Mouse (Mus musculus): ENCODE measurements around the gene Agpat2. TPM values are rescaled to one million over a fixed set of nuclear protein-coding genes. Genes with fewer than 3 reads are reported as not detected.
A peak's percentile ranks its signal among the peaks of the same experiment; 100 is the strongest.

Agpat2 gene
- polyA plus RNA-seq, 1 experiment from 2014 or later: 215 TPM

DNA sequence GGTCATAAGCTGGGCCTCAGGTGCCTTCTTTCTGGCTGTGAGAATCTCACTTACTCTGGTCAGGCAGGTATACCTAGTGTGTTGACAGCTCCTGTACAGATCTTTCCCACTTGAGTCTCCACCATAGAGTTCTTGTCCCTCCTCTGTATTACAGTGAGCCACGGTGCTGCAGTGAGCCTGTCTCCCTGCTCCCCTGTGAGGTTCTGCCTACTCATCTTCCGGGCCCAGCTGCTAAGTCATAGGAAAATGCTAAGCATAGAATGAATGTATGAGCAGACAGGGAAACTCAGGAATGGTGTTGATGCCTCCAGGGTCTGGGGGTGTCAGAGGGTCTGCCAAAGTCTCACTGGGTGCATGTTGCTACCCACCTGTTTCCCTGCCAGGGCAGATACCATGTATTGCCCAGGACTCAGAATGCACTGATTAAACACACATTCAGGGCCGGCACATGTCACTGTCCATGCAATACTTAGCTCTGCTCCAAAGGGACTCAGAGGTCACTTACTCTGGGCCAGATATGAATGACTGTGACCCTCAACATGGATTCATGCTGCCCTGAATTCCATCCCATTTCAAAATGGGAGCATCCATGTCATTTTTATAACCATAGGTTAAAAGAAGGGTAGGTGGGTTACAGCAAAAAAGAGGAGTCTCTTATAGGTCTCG lies 11.4 kb upstream of the Agpat2 start:
- Histone ChIP-seq H3K9ac (replicated peaks) (no peak overlapping the region), H3K9me3 (ENCODE audit: low read length) (no peaks in the 10 kb centered on the region), H3K4me2 (ENCODE audit: low read depth, low read length) (no peak overlapping the region), H3K27ac (ENCODE audit: low read depth) (no peak overlapping the region), H3K36me3 (replicated peaks; ENCODE audit: insufficient read depth, low read length) (no peaks in the 10 kb centered on the region), H3K4me1 (ENCODE audit: insufficient read depth) (no peaks in the 10 kb centered on the region), H3K27me3 (ENCODE audit: insufficient read depth, low read length) (no peaks in the 10 kb centered on the region), H3K4me3 (ENCODE audit: low read depth, low read length) (no peak overlapping the region)
- ATAC-seq: no peak
- DNase-seq: no peak
- TF ChIP-seq CTCF (IDR thresholded peaks at IDR 0.05; ENCODE audit: low read depth) (no peak), EP300 (IDR thresholded peaks at IDR 0.05; ENCODE audit: low read depth) (no peak)
- 75% methylated on average over 4 of the region's 4 CpGs for WGBS (ENCODE audit: insufficient replicate concordance)

DNA sequence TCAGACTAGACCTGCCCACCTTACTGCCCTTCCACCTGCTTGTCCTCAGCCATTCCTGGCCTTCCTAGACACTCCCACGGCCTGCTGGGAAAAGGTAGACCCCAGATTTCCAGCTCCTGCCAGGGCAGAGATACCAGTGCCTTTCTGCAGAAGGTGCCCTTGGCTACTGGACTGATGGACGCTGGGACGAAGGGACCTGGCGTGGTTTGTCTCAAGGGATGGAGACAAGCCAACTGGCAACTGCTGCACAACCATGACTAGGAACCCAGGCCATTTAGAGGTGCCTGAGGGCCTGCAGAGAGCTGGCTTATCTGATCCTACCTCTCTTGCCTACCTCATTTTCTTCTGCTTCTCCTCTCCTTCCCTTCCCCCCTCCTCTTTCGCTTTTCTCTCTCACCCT lies 10.7 kb upstream of the Agpat2 start:
- Histone ChIP-seq H3K4me2 (ENCODE audit: low read depth, low read length) (no peak overlapping the region), H3K4me1 (ENCODE audit: insufficient read depth) (no peaks in the 10 kb centered on the region), H3K27me3 (ENCODE audit: insufficient read depth, low read length) (no peaks in the 10 kb centered on the region), H3K9me3 (ENCODE audit: low read length) (no peaks in the 10 kb centered on the region), H3K36me3 (replicated peaks; ENCODE audit: insufficient read depth, low read length) (no peaks in the 10 kb centered on the region), H3K4me3 (ENCODE audit: low read depth, low read length) (no peak overlapping the region), H3K27ac (ENCODE audit: low read depth) (no peak overlapping the region), H3K9ac (replicated peaks) (no peak overlapping the region)
- WGBS (ENCODE audit: insufficient replicate concordance): 72% methylated on average over 5 of the region's 5 CpGs
- TF ChIP-seq CTCF (IDR thresholded peaks at IDR 0.05; ENCODE audit: low read depth): no peak
- no peak for TF ChIP-seq EP300 (IDR thresholded peaks at IDR 0.05; ENCODE audit: low read depth)
- DNase-seq (no peak), ATAC-seq (no peak)

DNA sequence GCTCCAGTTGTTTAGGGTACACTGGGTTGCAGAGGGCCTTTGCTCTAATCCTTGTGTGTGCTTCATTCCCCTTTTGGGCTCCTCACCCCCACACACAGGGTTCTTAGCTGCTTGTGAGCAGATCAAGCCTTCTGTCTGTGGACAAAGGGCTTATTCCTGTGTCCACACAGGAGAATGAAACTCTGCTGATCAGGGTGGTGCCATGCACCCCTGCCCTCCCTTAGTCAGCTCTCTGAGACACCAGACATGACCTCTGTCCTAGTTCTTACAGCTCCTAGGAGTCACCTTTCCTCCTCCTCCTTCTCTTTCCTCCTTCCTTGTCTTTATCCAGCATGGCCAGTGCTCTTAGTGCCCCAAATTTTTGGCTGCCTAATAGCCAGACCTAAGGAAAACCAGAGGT lies 7.7 kb upstream of the Agpat2 start:
- TF ChIP-seq EP300 (IDR thresholded peaks at IDR 0.05; ENCODE audit: low read depth) (no peak), CTCF (IDR thresholded peaks at IDR 0.05; ENCODE audit: low read depth) (no peak)
- ATAC-seq: no peak
- no peaks in the 10 kb centered on the region for H3K9me3 ChIP-seq (ENCODE audit: low read length)
- no peaks in the 10 kb centered on the region for H3K36me3 ChIP-seq (replicated peaks; ENCODE audit: insufficient read depth, low read length)
- H3K27me3 ChIP-seq (ENCODE audit: insufficient read depth, low read length): no peaks in the 10 kb centered on the region
- H3K9ac ChIP-seq (replicated peaks): no peak overlapping the region
- H3K27ac ChIP-seq (ENCODE audit: low read depth): no peak overlapping the region
- H3K4me2 ChIP-seq (ENCODE audit: low read depth, low read length): no peak overlapping the region
- no peak overlapping the region for H3K4me3 ChIP-seq (ENCODE audit: low read depth, low read length)
- peaks cover 6% of the 10 kb centered on the region for H3K4me1 ChIP-seq (ENCODE audit: insufficient read depth)
- no peak for DNase-seq

DNA sequence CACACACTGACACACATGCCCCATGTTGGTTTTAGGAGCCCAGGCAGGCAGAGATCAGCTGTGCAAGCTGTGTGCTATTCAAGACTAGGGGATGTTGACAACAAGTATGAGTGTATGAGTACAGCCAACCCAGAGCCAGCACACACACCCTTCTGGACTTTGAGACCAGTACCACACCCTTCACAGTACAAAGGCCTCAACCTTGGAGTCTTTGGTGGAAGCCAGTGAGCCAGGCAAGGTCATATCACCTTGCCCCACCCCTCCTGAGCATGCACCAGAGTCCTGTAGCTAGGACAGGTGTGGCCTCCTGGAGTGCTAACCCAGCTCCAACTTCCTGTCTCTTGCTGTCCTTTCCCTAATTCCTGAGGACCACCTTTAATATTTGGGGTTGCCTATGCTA lies 6.8 kb upstream of the Agpat2 start:
- no peak overlapping the region for H3K4me3 ChIP-seq (ENCODE audit: low read depth, low read length)
- no peak overlapping the region for H3K9ac ChIP-seq (replicated peaks)
- no peak overlapping the region for H3K4me2 ChIP-seq (ENCODE audit: low read depth, low read length)
- no peaks in the 10 kb centered on the region for H3K27me3 ChIP-seq (ENCODE audit: insufficient read depth, low read length)
- DNase-seq: no peak
- TF ChIP-seq CTCF (IDR thresholded peaks at IDR 0.05; ENCODE audit: low read depth) (no peak), EP300 (IDR thresholded peaks at IDR 0.05; ENCODE audit: low read depth) (no peak)
- peaks cover 9% of the 10 kb centered on the region for H3K4me1 ChIP-seq (ENCODE audit: insufficient read depth)
- H3K27ac ChIP-seq (ENCODE audit: low read depth): no peak overlapping the region
- ATAC-seq: peak; percentile 89
- no peaks in the 10 kb centered on the region for H3K9me3 ChIP-seq (ENCODE audit: low read length)
- no peaks in the 10 kb centered on the region for H3K36me3 ChIP-seq (replicated peaks; ENCODE audit: insufficient read depth, low read length)

DNA sequence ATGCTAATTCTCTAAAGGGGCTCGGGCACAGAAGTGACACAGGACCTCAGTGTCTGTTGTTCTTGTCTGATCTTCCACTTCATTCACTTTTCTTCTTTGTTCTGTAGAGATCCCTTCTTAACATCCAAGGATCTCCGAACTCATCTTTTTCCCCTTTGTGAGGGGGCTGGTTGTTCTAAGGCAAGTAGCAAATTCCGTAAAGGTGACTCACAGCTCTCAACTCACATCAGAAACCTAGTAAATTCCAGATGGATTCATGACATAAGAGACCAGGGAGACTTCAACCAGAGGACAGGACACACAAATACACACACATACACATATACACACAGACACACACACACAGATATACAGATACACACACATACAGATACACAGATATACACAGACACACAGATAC lies 6.3 kb upstream of the Agpat2 start:
- Histone ChIP-seq H3K4me1 (ENCODE audit: insufficient read depth) (peaks cover 12% of the 10 kb centered on the region), H3K4me2 (ENCODE audit: low read depth, low read length) (no peak overlapping the region), H3K4me3 (ENCODE audit: low read depth, low read length) (no peak overlapping the region), H3K9ac (replicated peaks) (no peak overlapping the region), H3K9me3 (ENCODE audit: low read length) (no peaks in the 10 kb centered on the region), H3K27ac (ENCODE audit: low read depth) (no peak overlapping the region), H3K27me3 (ENCODE audit: insufficient read depth, low read length) (no peaks in the 10 kb centered on the region), H3K36me3 (replicated peaks; ENCODE audit: insufficient read depth, low read length) (no peaks in the 10 kb centered on the region)
- TF ChIP-seq CTCF (IDR thresholded peaks at IDR 0.05; ENCODE audit: low read depth) (no peak), EP300 (IDR thresholded peaks at IDR 0.05; ENCODE audit: low read depth) (no peak)
- ATAC-seq (no peak), DNase-seq (no peak)
- 80% methylated on average over 3 of the region's 3 CpGs for WGBS (ENCODE audit: insufficient replicate concordance)

DNA sequence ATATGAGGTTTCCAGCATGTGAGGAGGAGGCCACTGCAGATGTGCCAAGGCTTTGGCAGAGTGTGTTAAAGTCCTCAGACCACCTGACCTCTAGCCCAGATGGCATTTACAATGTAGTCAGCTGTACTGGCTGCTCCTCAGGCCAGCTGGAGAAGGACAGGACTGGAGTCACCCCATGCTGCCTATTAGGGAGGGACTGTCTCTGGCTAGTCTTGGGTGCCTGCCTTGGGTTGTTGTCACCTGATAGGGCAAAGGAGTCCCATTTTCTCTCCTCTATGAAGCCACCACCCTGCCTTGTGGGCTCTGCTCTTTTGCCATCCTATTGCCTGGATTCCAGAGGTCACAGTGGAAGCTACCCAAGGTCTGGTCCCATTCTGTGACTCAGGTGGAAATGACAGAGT lies 5.0 kb upstream of the Agpat2 start:
- Histone ChIP-seq H3K4me1 (ENCODE audit: insufficient read depth) (peaks cover 16% of the 10 kb centered on the region), H3K9me3 (ENCODE audit: low read length) (no peaks in the 10 kb centered on the region), H3K4me2 (ENCODE audit: low read depth, low read length) (no peak overlapping the region), H3K4me3 (ENCODE audit: low read depth, low read length) (no peak overlapping the region), H3K27me3 (ENCODE audit: insufficient read depth, low read length) (no peaks in the 10 kb centered on the region), H3K27ac (ENCODE audit: low read depth) (no peak overlapping the region), H3K36me3 (replicated peaks; ENCODE audit: insufficient read depth, low read length) (no peaks in the 10 kb centered on the region), H3K9ac (replicated peaks) (no peak overlapping the region)
- TF ChIP-seq CTCF (IDR thresholded peaks at IDR 0.05; ENCODE audit: low read depth): no peak
- no peak for TF ChIP-seq EP300 (IDR thresholded peaks at IDR 0.05; ENCODE audit: low read depth)
- DNase-seq: no peak
- ATAC-seq: no peak

DNA sequence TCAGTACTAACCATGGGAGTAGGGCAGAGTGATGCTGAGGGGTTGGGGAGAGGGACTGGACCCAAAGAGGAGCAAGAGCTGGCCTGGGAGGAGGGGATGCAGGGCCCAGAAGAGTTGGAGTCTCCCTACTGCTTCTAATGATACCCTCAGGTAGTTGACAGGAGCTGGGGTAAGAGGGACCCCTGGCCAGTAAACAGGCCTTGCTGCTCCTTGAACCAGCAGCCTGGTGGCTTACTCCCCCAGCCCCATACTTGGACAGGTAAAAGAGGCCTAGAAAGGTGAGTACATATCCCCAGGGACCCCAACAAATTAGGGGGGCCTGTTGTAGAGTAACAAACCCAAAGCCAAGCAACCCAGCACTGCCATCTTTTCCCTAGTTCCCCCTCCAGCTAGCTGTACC lies 4.6 kb upstream of the Agpat2 start:
- no peaks in the 10 kb centered on the region for H3K36me3 ChIP-seq (replicated peaks; ENCODE audit: insufficient read depth, low read length)
- H3K9me3 ChIP-seq (ENCODE audit: low read length): no peaks in the 10 kb centered on the region
- peaks cover 17% of the 10 kb centered on the region for H3K4me1 ChIP-seq (ENCODE audit: insufficient read depth)
- no peak for ATAC-seq
- H3K9ac ChIP-seq (replicated peaks): no peak overlapping the region
- DNase-seq: no peak
- no peaks in the 10 kb centered on the region for H3K27me3 ChIP-seq (ENCODE audit: insufficient read depth, low read length)
- H3K4me2 ChIP-seq (ENCODE audit: low read depth, low read length): no peak overlapping the region
- no peak overlapping the region for H3K4me3 ChIP-seq (ENCODE audit: low read depth, low read length)
- no peak for TF ChIP-seq EP300 (IDR thresholded peaks at IDR 0.05; ENCODE audit: low read depth)
- no peak for TF ChIP-seq CTCF (IDR thresholded peaks at IDR 0.05; ENCODE audit: low read depth)
- H3K27ac ChIP-seq (ENCODE audit: low read depth): no peak overlapping the region
